Comparison of ENCODE assay signal across 14 mouse cellular contexts in genomic region chr10:18237191-18237590, GRCm38 (mm10). TPM values are rescaled to one million over a fixed set of nuclear protein-coding genes. Genes with fewer than 3 reads are reported as not detected.
DNase-seq lines count a peak whose midpoint lies in the region; ATAC-seq and TF ChIP-seq lines count a peak whose summit lies in the region.
"Had no signal": no experiment of that assay in that cellular context is flagged by ENCODE, and none has a peak within 500 bp of the region (broad histone marks: within the 10 kb centered on the region; RNA-seq: fewer than 3 reads in every experiment).

No protein-coding gene starts in this region.

- no peak for TF ChIP-seq EP300 in stomach, postnatal 0 days (optimal IDR thresholded peaks at IDR 0.05)

- DNase-seq in kidney, postnatal 36 days, result peak; percentile 4 to 6
- peak; percentile 78 for DNase-seq in adrenal gland, adult 8-10 months
- peak; percentile 54 to 76 for DNase-seq in heart, adult 9 months (ENCODE audit: low spot score in 2 of 2)
- no peak for DNase-seq in thymus, postnatal 14 days
- DNase-seq in stomach, postnatal 0 days (ENCODE audit: low spot score), result no peak
- DNase-seq: cerebellum, adult 2 months had no signal

- no peak overlapping the region for H3K9ac ChIP-seq in kidney, embryonic 16.5 days (replicated peaks; ENCODE audit: low read length)
- no peak overlapping the region for H3K9ac ChIP-seq in stomach, postnatal 0 days (ENCODE audit: low read length)
- H3K9ac ChIP-seq: limb, embryonic 13.5 days had no signal

- H3K9me3 ChIP-seq in kidney, embryonic 16.5 days (ENCODE audit: low read length), result no peaks in the 10 kb centered on the region
- no peaks in the 10 kb centered on the region for H3K9me3 ChIP-seq in stomach, postnatal 0 days (ENCODE audit: control insufficient read depth, low read length)
- H3K9me3 ChIP-seq: limb, embryonic 13.5 days had no signal

- no peak overlapping the region for H3K4me3 ChIP-seq in kidney, embryonic 16.5 days (ENCODE audit: low read length)
- no peak overlapping the region for H3K4me3 ChIP-seq in stomach, postnatal 0 days (ENCODE audit: low read depth, low read length)
- H3K4me3 ChIP-seq: limb, embryonic 13.5 days had no signal

- no peak for ATAC-seq in kidney, embryonic 16.5 days (ENCODE audit: low FRiP score, low TSS enrichment)
- ATAC-seq in megakaryocyte progenitor cell, adult 5-6 weeks (replicated peaks; ENCODE audit: poor library complexity), result peak; percentile 35
- ATAC-seq in stomach, postnatal 0 days (ENCODE audit: low FRiP score, low TSS enrichment), result no peak
- ATAC-seq in CD4-positive, CD25-positive, alpha-beta regulatory T cell, adult 4 months, result no peak

- no peak for TF ChIP-seq CTCF in stomach, postnatal 0 days (IDR thresholded peaks at IDR 0.05; ENCODE audit: low read depth)

- no peak overlapping the region for H3K27ac ChIP-seq in kidney, embryonic 16.5 days (ENCODE audit: low read length)
- H3K27ac ChIP-seq in stomach, postnatal 0 days (replicated peaks), result no peak overlapping the region
- H3K27ac ChIP-seq: limb, embryonic 13.5 days had no signal

- H3K27me3 ChIP-seq in kidney, embryonic 16.5 days (ENCODE audit: insufficient read depth, low read length), result no peaks in the 10 kb centered on the region
- H3K27me3 ChIP-seq in stomach, postnatal 0 days (ENCODE audit: control insufficient read depth, insufficient read depth, low read length), result no peaks in the 10 kb centered on the region
- H3K27me3 ChIP-seq: limb, embryonic 13.5 days had no signal

- 86% methylated on average over 7 of the region's 7 CpGs for WGBS in kidney, embryonic 16.5 days
- whole genome bisulfite sequencing in stomach, postnatal 0 days, result 77% methylated on average over 7 of the region's 7 CpGs

- peaks cover 6% of the 10 kb centered on the region for H3K4me1 ChIP-seq in kidney, embryonic 16.5 days (ENCODE audit: insufficient read depth, low read length)
- H3K4me1 ChIP-seq in stomach, postnatal 0 days (replicated peaks; ENCODE audit: control insufficient read depth, insufficient read depth), result no peaks in the 10 kb centered on the region

- H3K36me3 ChIP-seq in kidney, embryonic 16.5 days (ENCODE audit: insufficient read depth, low read length), result no peaks in the 10 kb centered on the region
- no peaks in the 10 kb centered on the region for H3K36me3 ChIP-seq in stomach, postnatal 0 days (ENCODE audit: control insufficient read depth, insufficient read depth, low read length)
- H3K36me3 ChIP-seq: limb, embryonic 13.5 days had no signal

- no peak overlapping the region for H3K4me2 ChIP-seq in kidney, embryonic 16.5 days (replicated peaks; ENCODE audit: low read depth, low read length)
- H3K4me2 ChIP-seq in stomach, postnatal 0 days (replicated peaks; ENCODE audit: low read depth), result no peak overlapping the region
- H3K4me2 ChIP-seq: limb, embryonic 13.5 days; midbrain, embryonic 11.5 days had no signal

RNA-seq across cellular contexts. Expression of gene Ccdc28a, which starts 2.4 kb away (rescaled TPM):
- 16.2 and 16.9 TPM in 2 replicates for polyA plus RNA-seq in kidney, embryonic 16.5 days (2015; fragmentation: Nextera tagmentation; extraction: Ambion mirVana)
- total RNA-seq in adrenal gland, adult 8-10 months (2022), result 10 to 100 TPM; 13.4 to 18.7 (median 15.6) TPM
- total RNA-seq in megakaryocyte progenitor cell, adult 5-6 weeks (2015), result 6.2 and 11.1 TPM in 2 replicates
- total RNA-seq in megakaryocyte progenitor cell, adult 5-6 weeks (2017), result 5.1 and 9.3 TPM in 2 replicates
- 13.8 and 14.8 TPM in 2 replicates for polyA plus RNA-seq in stomach, postnatal 0 days (2015; fragmentation: Nextera tagmentation; extraction: Ambion mirVana)
- polyA plus RNA-seq in CD4-positive, CD25-positive, alpha-beta regulatory T cell, adult 4 months (2017; shearing (Covaris generic)), result 10 to 100 TPM; 42.8 to 50.3 TPM

RNA-seq across cellular contexts. Expression of gene Ect2l, which starts 26.5 kb away (rescaled TPM):
- polyA plus RNA-seq in kidney, embryonic 16.5 days (2015; fragmentation: Nextera tagmentation; extraction: Ambion mirVana), result 0.35 and 0.39 TPM in 2 replicates
- under 1 TPM in 1 of 4 experiments, not detected in 3; 0.24 TPM for total RNA-seq in adrenal gland, adult 8-10 months (2022)
- 0.93 TPM in 1 of 2 replicates, not detected in the other for total RNA-seq in megakaryocyte progenitor cell, adult 5-6 weeks (2015)
- total RNA-seq in megakaryocyte progenitor cell, adult 5-6 weeks (2017), result 0.03 and 1.3 TPM in 2 replicates
- polyA plus RNA-seq in stomach, postnatal 0 days (2015; fragmentation: Nextera tagmentation; extraction: Ambion mirVana), result 0.21 and 0.51 TPM in 2 replicates
- 1 to 10 TPM; 1.2 to 1.7 TPM for polyA plus RNA-seq in CD4-positive, CD25-positive, alpha-beta regulatory T cell, adult 4 months (2017; shearing (Covaris generic))
- total RNA-seq: adrenal gland, adult 18-20 months; ES-E14 had no signal
- polyA plus RNA-seq: small intestine, adult 2 months had no signal

Comparison
In these comparisons a context has a peak if more than half of its experiments do, and no peak if none do; other contexts are left out.
1. DNase-seq: peak in kidney, postnatal 36 days (2 of 2), adrenal gland, adult 8-10 months (single experiment) and heart, adult 9 months (2 of 2); none in thymus, postnatal 14 days (single experiment) and stomach, postnatal 0 days (single experiment).